Mouse (Mus musculus): ENCODE results near the gene Hs6st1.
A peak's percentile ranks its signal among the peaks of the same experiment; 100 is the strongest.

Gene Hs6st1

GRCm38 (mm10) chr1:36064861-36065760, 3.1 kb upstream of the Hs6st1 start:
- peak; percentile 93 for DNase-seq (ENCODE audit: low read depth, low spot score)

GRCm38 (mm10) chr1:36065761-36066150, 2.4 kb upstream of the Hs6st1 start:
- no peak for DNase-seq (ENCODE audit: low read depth, low spot score)

- DNase-seq (ENCODE audit: low read depth, low spot score) = no peak
Observed at GRCm38 (mm10) chr1:36066216-36066980, 1.8 kb upstream of the Hs6st1 start.

- DNase-seq (ENCODE audit: low read depth, low spot score) = no peak
Observed at GRCm38 (mm10) chr1:36067201-36067600, 999 bp upstream of the Hs6st1 start.

- no peak for DNase-seq (ENCODE audit: low read depth, low spot score)
Observed at GRCm38 (mm10) chr1:36067611-36068010, 589 bp upstream of the Hs6st1 start.

- peak; percentile 83 for DNase-seq (ENCODE audit: low read depth, low spot score)
Observed at GRCm38 (mm10) chr1:36068531-36069120, 426 bp downstream of the Hs6st1 start.

- peak; percentile 83 for DNase-seq (ENCODE audit: low read depth, low spot score)
Observed at GRCm38 (mm10) chr1:36069291-36069771, 1.1 kb downstream of the Hs6st1 start.

- no peak for DNase-seq (ENCODE audit: low read depth, low spot score)
Observed at GRCm38 (mm10) chr1:36070190-36070589, 2.0 kb downstream of the Hs6st1 start.

GRCm38 (mm10) chr1:36070740-36071139, 2.5 kb downstream of the Hs6st1 start:
- DNase-seq (ENCODE audit: low read depth, low spot score) = no peak

- peak; percentile 89 for DNase-seq (ENCODE audit: low read depth, low spot score)
Observed at GRCm38 (mm10) chr1:36071176-36071575, 3.0 kb downstream of the Hs6st1 start.

- DNase-seq (ENCODE audit: low read depth, low spot score) = no peak
Observed at GRCm38 (mm10) chr1:36071611-36072010, 3.4 kb downstream of the Hs6st1 start.

- no peak for DNase-seq (ENCODE audit: low read depth, low spot score)
Observed at GRCm38 (mm10) chr1:36072588-36073556, 4.7 kb downstream of the Hs6st1 start.

- no peak for DNase-seq (ENCODE audit: low read depth, low spot score)
Observed at GRCm38 (mm10) chr1:36073566-36073965, 5.4 kb downstream of the Hs6st1 start.

- no peak for DNase-seq (ENCODE audit: low read depth, low spot score)
Observed at GRCm38 (mm10) chr1:36074197-36074596, 6.0 kb downstream of the Hs6st1 start.

- DNase-seq (ENCODE audit: low read depth, low spot score) = no peak
Observed at GRCm38 (mm10) chr1:36074968-36075367, 6.8 kb downstream of the Hs6st1 start.

GRCm38 (mm10) chr1:36075652-36076051, 7.5 kb downstream of the Hs6st1 start:
- DNase-seq (ENCODE audit: low read depth, low spot score) = no peak

- DNase-seq (ENCODE audit: low read depth, low spot score) = no peak
Observed at GRCm38 (mm10) chr1:36077084-36077483, 8.9 kb downstream of the Hs6st1 start.

GRCm38 (mm10) chr1:36078250-36078649, 10.1 kb downstream of the Hs6st1 start:
- no peak for DNase-seq (ENCODE audit: low read depth, low spot score)

- no peak for DNase-seq (ENCODE audit: low read depth, low spot score)
Observed at GRCm38 (mm10) chr1:36079679-36080078, 11.5 kb downstream of the Hs6st1 start.

- no peak for DNase-seq (ENCODE audit: low read depth, low spot score)
Observed at GRCm38 (mm10) chr1:36080974-36081373, 12.8 kb downstream of the Hs6st1 start.

GRCm38 (mm10) chr1:36082184-36082583, 14.0 kb downstream of the Hs6st1 start:
- DNase-seq (ENCODE audit: low read depth, low spot score) = no peak

Data from A20 (cell line).